In the genomic region with DNA sequence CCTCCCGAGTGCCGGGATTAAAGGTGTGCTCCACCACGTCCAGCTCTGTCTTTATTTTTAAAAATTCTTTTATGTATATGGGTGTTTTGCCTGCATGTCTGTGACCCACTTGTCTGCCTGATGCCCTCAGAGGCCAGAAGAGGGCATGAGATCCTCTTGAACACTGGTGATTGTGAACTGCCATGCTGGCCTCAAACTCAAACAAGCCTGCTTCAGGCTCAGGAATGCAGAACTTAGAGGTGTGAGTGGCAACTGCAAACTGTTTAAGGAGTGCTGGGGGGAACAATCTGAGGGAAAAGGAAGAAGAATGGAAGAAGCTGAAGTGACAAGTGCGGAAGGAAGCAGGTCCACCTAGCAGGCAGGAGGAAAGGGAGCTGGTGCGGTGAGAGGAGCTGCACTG, we compare ENCODE assay signal across 8 mouse cellular contexts. TPM values are rescaled to one million over a fixed set of nuclear protein-coding genes. Genes with fewer than 3 reads are reported as not detected.
DNase-seq lines count a peak whose midpoint lies in the region; ATAC-seq and TF ChIP-seq lines count a peak whose summit lies in the region.

No protein-coding gene starts in this region.

- in situ Hi-C loops in ES-E14 (cut with MboI; ENCODE audit: low sequenced_read_pairs in 2 of 2, unreplicated experiment in 2 of 2), result no loop called here

- H3K36me3 ChIP-seq in ES-E14 (ENCODE audit: control insufficient read depth, insufficient read depth, low read length, poor library complexity, severe bottlenecking), result no peaks in the 10 kb centered on the region
- no peaks in the 10 kb centered on the region for H3K36me3 ChIP-seq in intestine, embryonic 16.5 days (ENCODE audit: control insufficient read depth, insufficient read depth, low read length)

- H3K9me3 ChIP-seq in ES-E14 (ENCODE audit: control insufficient read depth, insufficient read depth, low read depth, low read length), result no peaks in the 10 kb centered on the region
- H3K9me3 ChIP-seq in intestine, embryonic 16.5 days (ENCODE audit: control insufficient read depth, low read length), result no peaks in the 10 kb centered on the region

- H3K4me3 ChIP-seq in ES-E14 (ENCODE audit: insufficient read depth in 1 of 2, low read depth in 1 of 2, low read length in 2 of 2, poor library complexity in 1 of 2, severe bottlenecking in 1 of 2), result no peak overlapping the region
- no peak overlapping the region for H3K4me3 ChIP-seq in intestine, embryonic 16.5 days (ENCODE audit: low read length)

- no peak overlapping the region for H3K27ac ChIP-seq in ES-E14 (ENCODE audit: insufficient read depth, low read depth, low read length, poor library complexity, severe bottlenecking)
- H3K27ac ChIP-seq in intestine, embryonic 16.5 days (ENCODE audit: low read length), result peak overlapping the region; percentile 29; the same call in 1 of the 2 replicates

- DNase-seq in adrenal gland, adult (ENCODE audit: inconsistent age in 2 of 2, low spot score in 1 of 2), result peak; percentile 42 to 74
- no peak for DNase-seq in adrenal gland, adult 18-20 months (ENCODE audit: low spot score in 2 of 2)
- no peak for DNase-seq in ES-E14 (ENCODE audit: low read depth, low spot score)
- peak; percentile 71 for DNase-seq in lung, postnatal 25 days (ENCODE audit: low spot score)
- DNase-seq in left cerebral cortex, adult 8-10 months (ENCODE audit: low spot score in 2 of 2), result no peak
- DNase-seq in left cerebral cortex, adult 9 months (ENCODE audit: low spot score in 2 of 2), result no peak
- DNase-seq in urinary bladder, postnatal 14 days (ENCODE audit: low spot score), result no peak

- H3K9ac ChIP-seq in ES-E14 (ENCODE audit: insufficient read depth, low read depth, low read length, poor library complexity, severe bottlenecking), result peak overlapping the region; percentile 75; the same call in 1 of the 2 replicates
- 0 out of 2 replicates have a peak overlapping the region, but pooled peaks have one; percentile 22 for H3K9ac ChIP-seq in intestine, embryonic 16.5 days (ENCODE audit: low read depth, low read length)

- peaks cover 0 to 2% of the 10 kb centered on the region in 2 experiments; a peak in 1 of 4 replicates for H3K4me1 ChIP-seq in ES-E14 (ENCODE audit: control insufficient read depth in 2 of 2, insufficient read depth in 2 of 2, low read length in 2 of 2, poor library complexity in 1 of 2)
- H3K4me1 ChIP-seq in intestine, embryonic 16.5 days (ENCODE audit: control insufficient read depth, insufficient read depth, low read length), result peaks cover 2% of the 10 kb centered on the region; the same call in 1 of the 2 replicates

- H3K27me3 ChIP-seq in intestine, embryonic 16.5 days (replicated peaks; ENCODE audit: control insufficient read depth, insufficient read depth, low read length), result no peaks in the 10 kb centered on the region

- H3K4me2 ChIP-seq in intestine, embryonic 16.5 days (ENCODE audit: low read depth, low read length), result no peak overlapping the region

- 86% methylated on average over 5 of the region's 5 CpGs for WGBS in intestine, embryonic 16.5 days

- no peak for ATAC-seq in intestine, embryonic 16.5 days

TF ChIP-seq in ES-E14, 5 proteins besides CTCF, POLR2A, EP300 and RAD21:
- TF ChIP-seq HCFC1 (IDR thresholded peaks at IDR 0.05; ENCODE audit: borderline replicate concordance, insufficient read depth, low read length) (no peak), CHD2 (IDR thresholded peaks at IDR 0.05; ENCODE audit: low read depth, low read length) (no peak), ZNF384 (IDR thresholded peaks at IDR 0.05; ENCODE audit: low read depth, low read length) (no peak), MAFK (IDR thresholded peaks at IDR 0.05; ENCODE audit: insufficient read depth, low read depth, low read length) (no peak), ZC3H11A (IDR thresholded peaks at IDR 0.05; ENCODE audit: borderline replicate concordance, low read depth, low read length) (no peak)

RNA-seq across cellular contexts. Expression of a gene that starts 1.5 kb away (rescaled TPM):
- total RNA-seq in adrenal gland, adult 18-20 months (2021), result 100 to 1,000 TPM; 141 to 218 TPM
- total RNA-seq in ES-E14 (2012; rRNA removed), result 62.6 and 69.8 TPM in 2 replicates
- 50.6 and 54.3 TPM in 2 replicates for polyA plus RNA-seq in intestine, embryonic 16.5 days (2015; fragmentation: Nextera tagmentation; extraction: Ambion mirVana)
- 10 to 100 TPM; 46.3 to 56.1 (median 53.9) TPM for total RNA-seq in left cerebral cortex, adult 8-10 months (2022)

RNA-seq across cellular contexts. Expression of a gene that starts 12.4 kb away (rescaled TPM):
- 10 to 100 TPM; 93.2 to 93.4 TPM for total RNA-seq in adrenal gland, adult 18-20 months (2021)
- 86.4 and 95.2 TPM in 2 replicates for total RNA-seq in ES-E14 (2012; rRNA removed)
- 78.6 and 83.7 TPM in 2 replicates for polyA plus RNA-seq in intestine, embryonic 16.5 days (2015; fragmentation: Nextera tagmentation; extraction: Ambion mirVana)
- 100 to 1,000 TPM; 137 to 172 (median 153) TPM for total RNA-seq in left cerebral cortex, adult 8-10 months (2022)

RNA-seq across cellular contexts. Expression of a gene that starts 39.9 kb away (rescaled TPM):
- total RNA-seq in adrenal gland, adult 18-20 months (2021), result 10 to 100 TPM; 22.3 TPM
- 7.3 and 8.9 TPM in 2 replicates for total RNA-seq in ES-E14 (2012; rRNA removed)
- 55.1 and 55.4 TPM in 2 replicates for polyA plus RNA-seq in intestine, embryonic 16.5 days (2015; fragmentation: Nextera tagmentation; extraction: Ambion mirVana)
- total RNA-seq in left cerebral cortex, adult 8-10 months (2022), result 10 to 100 TPM; 13.3 to 18.3 (median 15.8) TPM

RNA-seq across cellular contexts. Expression of a gene that starts 44.7 kb away (rescaled TPM):
- 10 to 100 TPM; 20.8 to 21.9 TPM for total RNA-seq in adrenal gland, adult 18-20 months (2021)
- total RNA-seq in ES-E14 (2012; rRNA removed), result 7.5 and 10.6 TPM in 2 replicates
- polyA plus RNA-seq in intestine, embryonic 16.5 days (2015; fragmentation: Nextera tagmentation; extraction: Ambion mirVana), result 20.1 and 20.9 TPM in 2 replicates
- total RNA-seq in left cerebral cortex, adult 8-10 months (2022), result 10 to 100 TPM; 19.0 to 29.8 (median 23.9) TPM

Comparison
In these comparisons a context has a peak if more than half of its experiments do, and no peak if none do; other contexts are left out.
1. DNase-seq: peak in adrenal gland, adult (2 of 2) and lung, postnatal 25 days (single experiment); none in adrenal gland, adult 18-20 months (0 of 2), ES-E14 (single experiment), left cerebral cortex, adult 8-10 months (0 of 2), left cerebral cortex, adult 9 months (0 of 2) and urinary bladder, postnatal 14 days (single experiment).